Mouse (Mus musculus) bone marrow, adult 2 months (tissue): ENCODE measurements around the gene Fam192a.

ENCODE experiments used
- CTCF ChIP-seq: fragments of 200-500 bp; IDR thresholded peaks from 2 replicates; pipeline ENCODE4 v1.5.1; 2011; ENCODE audit warnings: low read length, control low read depth; ENCODE audit not compliant: control insufficient read depth, insufficient read depth
- POLR2A ChIP-seq: fragments of 200-500 bp; IDR thresholded peaks from 2 replicates; pipeline ENCODE4 v1.6.1; 2011; ENCODE audit warnings: low read depth, mild to moderate bottlenecking, control low read depth, low read length, borderline replicate concordance; ENCODE audit not compliant: control insufficient read depth

GRCm38 (mm10) chr8:94624885-94625284 is 23.1 kb upstream of the Fam192a start:
- no peak for TF ChIP-seq CTCF
- TF ChIP-seq POLR2A = no peak
